Comparison of ENCODE assay signal across 8 mouse cellular contexts in genomic region chr16:45757421-45758078, GRCm38 (mm10). TPM values are rescaled to one million over a fixed set of nuclear protein-coding genes. Genes with fewer than 3 reads are reported as not detected.
DNase-seq lines count a peak whose midpoint lies in the region; ATAC-seq lines count a peak whose summit lies in the region.

No protein-coding gene starts in this region.

- DNase-seq in embryonic facial prominence, embryonic 10.5 days (ENCODE audit: low spot score), result no peak
- DNase-seq in forebrain, embryonic 14.5 days (ENCODE audit: low spot score), result no peak
- no peak for DNase-seq in ovary, adult 18-20 months (ENCODE audit: low spot score)
- DNase-seq in left cerebral cortex, postnatal 14 days (ENCODE audit: low spot score in 2 of 2), result no peak
- no peak for DNase-seq in thymus, postnatal 4 days

- no peak overlapping the region for H3K4me3 ChIP-seq in embryonic facial prominence, embryonic 12.5 days
- no peak overlapping the region for H3K4me3 ChIP-seq in embryonic facial prominence, embryonic 10.5 days
- H3K4me3 ChIP-seq in forebrain, embryonic 14.5 days (ENCODE audit: low read depth, low read length), result no peak overlapping the region
- H3K4me3 ChIP-seq in hindbrain, embryonic 16.5 days (ENCODE audit: low read length), result no peak overlapping the region
- H3K4me3 ChIP-seq in liver, embryonic 15.5 days (replicated peaks), result no peak overlapping the region

- no peak overlapping the region for H3K4me2 ChIP-seq in embryonic facial prominence, embryonic 12.5 days (replicated peaks)
- no peak overlapping the region for H3K4me2 ChIP-seq in forebrain, embryonic 14.5 days (ENCODE audit: low read length)
- no peak overlapping the region for H3K4me2 ChIP-seq in hindbrain, embryonic 16.5 days (ENCODE audit: low read length)
- no peak overlapping the region for H3K4me2 ChIP-seq in liver, embryonic 15.5 days

- H3K36me3 ChIP-seq in embryonic facial prominence, embryonic 12.5 days, result peaks cover 39% of the 10 kb centered on the region
- H3K36me3 ChIP-seq in embryonic facial prominence, embryonic 10.5 days (replicated peaks), result peaks cover 49% of the 10 kb centered on the region
- H3K36me3 ChIP-seq in forebrain, embryonic 14.5 days (ENCODE audit: control insufficient read depth, insufficient read depth, low read length), result 0 out of 2 replicates have a peak, but pooled peaks cover 3% of the 10 kb centered on the region
- H3K36me3 ChIP-seq in hindbrain, embryonic 16.5 days (ENCODE audit: control insufficient read depth, insufficient read depth, low read length), result no peaks in the 10 kb centered on the region
- 0 out of 2 replicates have a peak, but pooled peaks cover 3% of the 10 kb centered on the region for H3K36me3 ChIP-seq in liver, embryonic 15.5 days (replicated peaks)

- H3K4me1 ChIP-seq in embryonic facial prominence, embryonic 12.5 days, result no peaks in the 10 kb centered on the region
- no peaks in the 10 kb centered on the region for H3K4me1 ChIP-seq in embryonic facial prominence, embryonic 10.5 days
- no peaks in the 10 kb centered on the region for H3K4me1 ChIP-seq in forebrain, embryonic 14.5 days (ENCODE audit: control insufficient read depth, insufficient read depth, low read length)
- no peaks in the 10 kb centered on the region for H3K4me1 ChIP-seq in hindbrain, embryonic 16.5 days (ENCODE audit: control insufficient read depth, insufficient read depth, low read depth, low read length)
- H3K4me1 ChIP-seq in liver, embryonic 15.5 days (replicated peaks), result no peaks in the 10 kb centered on the region; the same call in 1 of the 2 replicates

- no peaks in the 10 kb centered on the region for H3K9me3 ChIP-seq in embryonic facial prominence, embryonic 12.5 days
- H3K9me3 ChIP-seq in embryonic facial prominence, embryonic 10.5 days, result no peaks in the 10 kb centered on the region
- no peaks in the 10 kb centered on the region for H3K9me3 ChIP-seq in forebrain, embryonic 14.5 days (replicated peaks; ENCODE audit: control insufficient read depth, low read length)
- H3K9me3 ChIP-seq in hindbrain, embryonic 16.5 days (ENCODE audit: control insufficient read depth, low read length), result no peaks in the 10 kb centered on the region
- no peaks in the 10 kb centered on the region for H3K9me3 ChIP-seq in liver, embryonic 15.5 days (replicated peaks)

- H3K9ac ChIP-seq in embryonic facial prominence, embryonic 12.5 days, result no peak overlapping the region
- H3K9ac ChIP-seq in forebrain, embryonic 14.5 days (ENCODE audit: low read length), result no peak overlapping the region
- no peak overlapping the region for H3K9ac ChIP-seq in hindbrain, embryonic 16.5 days (ENCODE audit: low read depth, low read length)
- H3K9ac ChIP-seq in liver, embryonic 15.5 days, result no peak overlapping the region

- H3K27ac ChIP-seq in embryonic facial prominence, embryonic 12.5 days, result 0 out of 2 replicates have a peak overlapping the region, but pooled peaks have one; percentile 4
- no peak overlapping the region for H3K27ac ChIP-seq in embryonic facial prominence, embryonic 10.5 days (replicated peaks)
- no peak overlapping the region for H3K27ac ChIP-seq in forebrain, embryonic 14.5 days (ENCODE audit: low read depth, low read length)
- no peak overlapping the region for H3K27ac ChIP-seq in hindbrain, embryonic 16.5 days (ENCODE audit: low read depth, low read length)
- H3K27ac ChIP-seq in liver, embryonic 15.5 days (replicated peaks), result no peak overlapping the region

- ATAC-seq in embryonic facial prominence, embryonic 12.5 days (ENCODE audit: insufficient number of reproducible peaks, insufficient read depth, low FRiP score, low TSS enrichment), result no peak
- peak; percentile 42; the same call in 1 of the 2 replicates for ATAC-seq in forebrain, embryonic 14.5 days
- ATAC-seq in hindbrain, embryonic 16.5 days, result peak; percentile 34; the same call in 1 of the 2 replicates
- 0 out of 2 replicates have a peak, but pooled peaks have one; percentile 37 for ATAC-seq in liver, embryonic 15.5 days (ENCODE audit: insufficient read depth)

- WGBS in embryonic facial prominence, embryonic 12.5 days, result 84% methylated on average over 12 of the region's 12 CpGs
- WGBS in embryonic facial prominence, embryonic 10.5 days, result 88% methylated on average over 12 of the region's 12 CpGs
- 92% methylated on average over 12 of the region's 12 CpGs for WGBS in forebrain, embryonic 14.5 days
- 85% methylated on average over 12 of the region's 12 CpGs for WGBS in hindbrain, embryonic 16.5 days
- 51% methylated on average over 12 of the region's 12 CpGs for WGBS in liver, embryonic 15.5 days (ENCODE audit: insufficient replicate concordance)

- H3K27me3 ChIP-seq in embryonic facial prominence, embryonic 12.5 days, result no peaks in the 10 kb centered on the region
- H3K27me3 ChIP-seq in embryonic facial prominence, embryonic 10.5 days (replicated peaks; ENCODE audit: low read depth, poor library complexity, severe bottlenecking), result no peaks in the 10 kb centered on the region
- H3K27me3 ChIP-seq in forebrain, embryonic 14.5 days (replicated peaks; ENCODE audit: control insufficient read depth, insufficient read depth, low read length), result no peaks in the 10 kb centered on the region
- no peaks in the 10 kb centered on the region for H3K27me3 ChIP-seq in hindbrain, embryonic 16.5 days (replicated peaks; ENCODE audit: control insufficient read depth, insufficient read depth, low read length)
- H3K27me3 ChIP-seq in liver, embryonic 15.5 days, result no peaks in the 10 kb centered on the region

- intact Hi-C loops in left cerebral cortex, postnatal 14 days (cut with DNase I), result loop anchor here (2.0 kb wide), 3 partner anchors 59 to 265 kb away; no protein-coding TSS in a partner anchor

RNA-seq across cellular contexts. Expression of gene Abhd10, which starts 14.8 kb away (rescaled TPM):
- 37.3 and 43.6 TPM in 2 replicates for polyA plus RNA-seq in embryonic facial prominence, embryonic 12.5 days (2016; fragmentation: Nextera tagmentation; extraction: Ambion mirVana)
- polyA plus RNA-seq in embryonic facial prominence, embryonic 10.5 days (2016; fragmentation: Nextera tagmentation; extraction: Ambion mirVana), result 40.7 and 43.8 TPM in 2 replicates
- polyA plus RNA-seq in forebrain, embryonic 14.5 days (2014; fragmentation: Nextera tagmentation; extraction: Ambion mirVana), result 38.4 and 41.2 TPM in 2 replicates
- polyA plus RNA-seq in hindbrain, embryonic 16.5 days (2015; fragmentation: Nextera tagmentation; extraction: Ambion mirVana), result 39.3 and 39.5 TPM in 2 replicates
- 15.5 and 15.9 TPM in 2 replicates for polyA plus RNA-seq in liver, embryonic 15.5 days (2015; fragmentation: Nextera tagmentation; extraction: Ambion mirVana)
- 10 to 100 TPM; 20.1 to 22.5 TPM for total RNA-seq in left cerebral cortex, postnatal 14 days (2021)

RNA-seq across cellular contexts. Expression of gene Tagln3, which starts 33.1 kb away (rescaled TPM):
- 60.2 and 81.5 TPM in 2 replicates for polyA plus RNA-seq in embryonic facial prominence, embryonic 12.5 days (2016; fragmentation: Nextera tagmentation; extraction: Ambion mirVana)
- 88.6 and 91.5 TPM in 2 replicates for polyA plus RNA-seq in embryonic facial prominence, embryonic 10.5 days (2016; fragmentation: Nextera tagmentation; extraction: Ambion mirVana)
- 538 and 598 TPM in 2 replicates for polyA plus RNA-seq in forebrain, embryonic 14.5 days (2014; fragmentation: Nextera tagmentation; extraction: Ambion mirVana)
- polyA plus RNA-seq in hindbrain, embryonic 16.5 days (2015; fragmentation: Nextera tagmentation; extraction: Ambion mirVana), result 428 and 438 TPM in 2 replicates
- polyA plus RNA-seq in liver, embryonic 15.5 days (2015; fragmentation: Nextera tagmentation; extraction: Ambion mirVana), result 0.38 and 0.48 TPM in 2 replicates
- total RNA-seq in left cerebral cortex, postnatal 14 days (2021), result 100 to 1,000 TPM; 302 to 304 TPM

Comparison
In these comparisons a context has a peak if more than half of its experiments do, and no peak if none do; other contexts are left out.
1. RNA of gene Tagln3, which starts 33.1 kb away (polyA plus RNA-seq): 538 to 598 TPM in forebrain, embryonic 14.5 days, 428 to 438 TPM in hindbrain, embryonic 16.5 days, 88.6 to 91.5 TPM in embryonic facial prominence, embryonic 10.5 days and 60.2 to 81.5 TPM in embryonic facial prominence, embryonic 12.5 days; 0.38 to 0.48 TPM in liver, embryonic 15.5 days; every median in the first group is over 10 times any median in the second.